Mouse (Mus musculus): ENCODE measurements around the gene Rabgef1. TPM values are rescaled to one million over a fixed set of nuclear protein-coding genes. Genes with fewer than 3 reads are reported as not detected.
A peak's percentile ranks its signal among the peaks of the same experiment; 100 is the strongest.

Rabgef1 gene
- total RNA-seq, 2 experiments from 2014 or later: 39.3 to 47.9 TPM

GRCm38 (mm10) chr5:130171956-130172601 lies 481 bp downstream of the Rabgef1 start:
- DNase-seq: peak; percentile 61 to 69

DNA sequence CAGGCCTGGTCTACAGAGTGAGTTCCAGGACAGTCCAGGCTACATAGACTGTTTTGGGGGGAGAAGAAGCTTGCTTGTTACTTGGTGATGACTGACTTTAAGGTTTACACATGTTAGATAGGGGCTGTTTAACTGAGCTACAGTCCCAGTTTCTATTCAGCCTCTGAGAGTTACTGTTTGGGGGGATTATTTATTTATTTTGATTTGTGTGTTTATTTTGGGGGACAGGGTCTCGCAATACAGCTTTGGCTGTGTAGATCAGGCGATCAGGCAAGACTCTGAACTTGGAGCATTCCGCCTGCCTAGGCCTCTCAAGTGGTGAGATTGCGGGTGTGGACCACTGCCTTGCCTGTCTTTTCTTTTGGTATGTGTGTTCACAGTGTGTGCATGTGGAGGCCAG lies 1.4 kb downstream of the Rabgef1 start:
- DNase-seq: no peak

GRCm38 (mm10) chr5:130177871-130178270 lies 6.3 kb downstream of the Rabgef1 start:
- no peak for DNase-seq

DNA sequence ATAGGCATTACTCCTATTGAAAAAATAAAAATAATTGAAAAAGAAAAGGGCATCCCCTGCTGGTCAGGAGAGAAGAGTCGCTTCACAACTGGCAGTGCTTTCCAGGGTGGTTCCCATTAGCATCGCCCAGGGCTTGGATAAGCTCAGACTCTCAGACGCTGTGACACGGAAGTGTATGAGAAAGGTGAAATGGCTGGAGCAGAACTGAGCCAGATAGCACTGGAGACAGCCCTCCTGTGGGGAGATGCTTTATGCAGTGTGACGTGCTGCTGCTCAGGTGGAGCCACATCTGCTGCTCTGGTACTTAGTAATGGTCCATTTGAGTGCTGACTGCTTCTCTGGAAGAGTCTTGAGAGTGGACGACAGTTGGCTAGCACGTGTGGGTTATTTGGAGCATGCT lies 8.8 kb downstream of the Rabgef1 start:
- DNase-seq: no peak

- no peak for DNase-seq
Observed at GRCm38 (mm10) chr5:130181740-130182540, 10.3 kb downstream of the Rabgef1 start.

GRCm38 (mm10) chr5:130182541-130182821 lies 10.9 kb downstream of the Rabgef1 start:
- no peak for DNase-seq

GRCm38 (mm10) chr5:130184193-130184856 lies 12.7 kb downstream of the Rabgef1 start:
- DNase-seq: peak; percentile 68 to 69

DNA sequence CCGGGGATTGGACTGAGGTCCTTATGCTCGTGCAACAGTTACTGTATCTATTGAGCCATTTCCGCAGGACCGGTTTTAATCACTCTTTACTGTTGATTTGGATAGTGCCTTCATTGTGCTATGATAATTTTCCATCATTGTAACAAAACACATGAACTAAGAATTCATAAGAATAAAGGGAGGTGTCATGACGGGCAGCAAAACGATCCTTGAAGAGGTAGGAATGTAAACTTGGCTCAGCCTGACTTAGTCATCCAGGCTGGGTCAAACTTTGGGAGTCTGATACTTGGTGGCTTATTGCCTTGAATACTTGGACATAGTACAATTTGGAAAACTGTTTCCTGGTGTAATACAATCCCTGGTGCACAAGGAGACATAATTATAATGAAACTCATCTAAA lies 13.7 kb downstream of the Rabgef1 start:
- no peak for DNase-seq

DNA sequence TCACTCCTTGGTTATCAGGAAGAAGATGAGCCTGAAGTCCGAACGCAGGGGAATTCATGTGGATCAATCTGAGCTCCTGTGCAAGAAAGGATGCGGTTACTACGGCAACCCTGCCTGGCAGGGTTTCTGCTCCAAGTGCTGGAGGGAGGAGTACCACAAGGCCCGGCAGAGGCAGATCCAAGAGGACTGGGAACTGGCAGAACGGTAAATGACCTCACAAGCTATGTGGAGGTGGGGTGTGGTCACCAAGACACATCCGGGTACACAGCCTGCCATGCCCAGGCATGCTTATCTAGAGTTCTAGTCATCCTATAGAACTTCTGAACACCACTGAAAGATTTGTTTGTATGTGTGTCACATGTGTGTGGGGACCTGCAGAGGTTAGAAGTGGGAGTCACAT lies 15.8 kb downstream of the Rabgef1 start:
- DNase-seq: no peak

GRCm38 (mm10) chr5:130190909-130191308 lies 19.3 kb downstream of the Rabgef1 start:
- no peak for DNase-seq

DNA sequence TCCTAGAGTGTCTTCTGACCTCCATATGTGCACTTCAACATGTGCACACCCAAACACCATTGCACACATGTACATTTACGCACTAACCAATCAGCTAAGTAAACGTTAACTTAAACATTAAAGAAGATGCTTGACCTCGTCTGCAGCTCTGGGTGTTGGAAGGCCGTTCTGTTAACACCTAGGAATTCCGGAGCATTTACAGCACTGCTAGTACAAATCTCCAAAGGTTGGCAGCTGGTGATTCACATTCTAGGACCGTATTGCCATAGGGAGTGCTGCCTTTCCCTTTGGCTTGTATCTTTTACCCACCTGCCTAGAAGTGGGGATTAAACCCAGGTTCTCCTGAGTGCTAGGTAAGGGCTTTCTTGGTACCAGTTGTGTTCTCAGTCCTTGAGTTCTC lies 20.3 kb downstream of the Rabgef1 start:
- DNase-seq: no peak

GRCm38 (mm10) chr5:130192356-130192944 lies 20.9 kb downstream of the Rabgef1 start:
- DNase-seq: no peak

GRCm38 (mm10) chr5:130193760-130194159 lies 22.2 kb downstream of the Rabgef1 start:
- DNase-seq: no peak

- DNase-seq: no peak
Observed at GRCm38 (mm10) chr5:130196307-130196706, 24.7 kb downstream of the Rabgef1 start.

DNA sequence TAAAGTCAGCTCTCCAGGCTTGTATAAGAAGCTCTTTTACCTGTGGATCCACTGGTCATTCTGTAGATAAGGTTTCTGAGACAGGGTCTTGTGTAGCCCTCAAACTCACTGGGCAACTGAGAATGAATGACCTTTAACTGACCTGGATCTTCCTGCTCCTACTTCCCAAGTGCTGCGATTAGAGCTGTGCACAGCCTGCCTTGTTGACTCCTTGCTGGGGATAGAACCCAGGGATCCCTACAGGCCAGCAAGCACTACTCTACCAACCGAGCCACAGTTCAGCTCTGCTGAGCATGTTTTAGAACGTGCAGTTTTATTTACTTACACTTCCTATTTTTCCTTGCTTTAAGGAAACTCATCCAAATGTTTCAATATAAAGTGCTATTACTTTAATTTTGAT lies 25.9 kb downstream of the Rabgef1 start:
- no peak for DNase-seq

GRCm38 (mm10) chr5:130197981-130198380 lies 26.4 kb downstream of the Rabgef1 start:
- no peak for DNase-seq

GRCm38 (mm10) chr5:130200233-130201029 lies 28.8 kb downstream of the Rabgef1 start:
- peak in 1 of 2 experiments; percentile 22 for DNase-seq

GRCm38 (mm10) chr5:130203948-130204347 lies 32.4 kb downstream of the Rabgef1 start:
- peak; percentile 20 to 39 for DNase-seq

DNA sequence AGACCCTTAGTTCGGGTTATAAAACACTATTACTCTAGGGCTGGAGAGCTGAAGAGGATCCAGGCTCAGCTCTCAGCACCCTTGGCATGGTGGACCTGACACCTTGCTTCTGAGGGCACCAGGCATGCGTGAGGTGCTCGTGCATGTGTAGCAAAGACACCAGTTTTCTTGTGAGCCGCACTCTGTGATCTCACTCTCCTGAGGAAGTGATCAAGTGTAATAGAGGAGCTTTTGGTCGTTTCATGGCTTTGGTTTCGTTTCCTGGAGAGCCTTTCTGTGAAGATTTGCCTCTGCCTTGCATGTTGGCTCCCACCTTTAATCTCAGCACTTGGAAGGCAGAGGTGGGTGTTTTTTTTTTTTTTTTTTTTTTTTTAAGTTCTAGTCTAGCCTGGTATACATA lies 33.0 kb downstream of the Rabgef1 start:
- DNase-seq: no peak

- no peak for DNase-seq
Observed at GRCm38 (mm10) chr5:130205441-130206023, 33.9 kb downstream of the Rabgef1 start.

- DNase-seq: no peak
Observed at GRCm38 (mm10) chr5:130207299-130207698, 35.7 kb downstream of the Rabgef1 start.

DNA sequence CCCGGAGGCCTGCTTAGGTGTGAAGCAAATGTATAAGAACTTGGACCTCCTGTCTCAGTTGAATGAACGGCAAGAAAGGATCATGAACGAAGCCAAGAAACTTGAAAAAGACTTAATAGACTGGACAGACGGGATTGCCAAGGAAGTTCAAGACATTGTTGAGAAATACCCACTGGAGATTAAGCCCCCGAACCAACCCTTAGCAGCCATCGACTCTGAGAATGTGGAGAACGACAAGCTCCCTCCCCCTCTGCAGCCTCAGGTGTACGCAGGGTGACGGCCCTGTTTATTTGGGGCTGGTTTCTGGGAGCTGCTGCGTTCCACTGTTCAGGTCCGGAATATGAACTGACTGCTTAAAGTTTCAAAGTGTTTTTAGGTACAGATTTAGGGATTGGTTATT lies 41.4 kb downstream of the Rabgef1 start:
- DNase-seq: no peak
